Mouse (Mus musculus): ENCODE data around the gene Fbxw20.
"Not testable (repeated sequence)": the region's sequence is repeated elsewhere in the genome, so short reads cannot be mapped to it uniquely, and the experiment has no call there.

Gene Fbxw20

DNA sequence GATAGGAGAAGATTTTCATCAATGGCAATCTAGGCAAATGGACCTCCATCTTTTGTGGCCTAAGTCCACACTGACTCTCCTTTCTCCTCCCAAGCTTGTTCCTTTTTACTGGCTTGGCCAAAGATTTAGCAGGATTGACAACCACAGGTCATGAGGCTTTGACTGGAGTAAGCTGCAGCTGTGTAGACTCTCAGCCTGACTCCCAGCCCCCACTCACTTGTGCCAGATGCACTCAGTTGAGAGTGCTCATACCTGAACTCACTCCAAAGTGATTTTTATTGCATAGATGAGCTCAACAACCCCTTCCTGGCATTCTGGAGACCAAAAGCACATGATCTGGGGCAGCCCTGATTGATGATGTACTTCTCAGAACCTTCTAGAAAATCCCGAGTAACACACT lies at the start of gene Fbxw20:
Gene Fbxw20 (minus strand): TSS at position 101 of the 400 bp plus-strand sequence.
- DNase-seq, result no peak

DNA sequence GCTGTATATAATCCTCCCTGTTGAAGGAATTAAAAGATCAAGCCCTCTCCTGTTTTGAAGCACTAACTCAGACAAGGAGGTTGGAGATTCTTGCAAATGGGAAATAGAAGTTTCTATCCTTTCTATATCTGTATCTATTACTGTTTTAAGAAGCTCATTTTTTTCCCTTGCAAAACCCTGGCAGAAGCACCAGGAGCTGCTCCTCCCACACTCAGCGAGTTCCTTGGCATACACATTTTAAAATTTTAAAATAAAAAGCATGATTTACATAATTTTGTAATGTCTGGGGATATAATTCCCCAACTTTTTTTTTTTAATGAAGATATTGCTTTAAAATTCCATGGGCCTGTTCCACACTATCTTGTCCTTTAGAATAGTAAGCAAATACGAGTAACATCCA lies 28.5 kb upstream of the Fbxw20 start:
- DNase-seq, result no peak

- DNase-seq, result no peak
Observed at GRCm38 (mm10) chr9:109218449-109218848, 16.1 kb downstream of the Fbxw20 start.

GRCm38 (mm10) chr9:109201347-109201746 lies 33.2 kb downstream of the Fbxw20 start:
- not testable (repeated sequence) for DNase-seq

- no peak for DNase-seq
Observed at GRCm38 (mm10) chr9:109200349-109200748, 34.2 kb downstream of the Fbxw20 start.

- DNase-seq, result no peak
Observed at GRCm38 (mm10) chr9:109199353-109199752, 35.2 kb downstream of the Fbxw20 start.

GRCm38 (mm10) chr9:109195875-109196274 lies 38.7 kb downstream of the Fbxw20 start, which contains the start of gene Fbxw13:
Gene Fbxw13, minus strand, starts transcription at chr9:109195975.
- DNase-seq, result not testable (repeated sequence)

DNA sequence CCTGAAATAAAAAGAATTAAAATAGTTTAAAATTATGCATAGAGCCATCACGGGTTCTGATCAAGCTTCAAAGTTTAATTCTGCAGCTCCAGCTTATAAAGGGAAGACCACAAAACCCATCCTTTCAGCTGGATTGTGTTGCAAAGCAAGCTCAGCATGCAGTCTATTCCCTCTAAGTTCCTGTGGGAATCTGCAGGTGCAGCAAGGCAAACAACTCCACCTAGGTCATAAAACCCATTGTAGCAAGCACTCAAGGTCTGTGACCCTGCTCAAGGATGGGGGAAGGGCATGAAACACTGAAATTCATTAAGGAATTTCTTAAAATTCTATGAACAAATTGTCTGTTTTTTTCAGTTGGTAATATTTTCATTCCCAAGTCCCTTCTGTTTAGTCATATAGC lies 57.3 kb downstream of the Fbxw20 start:
- no peak for DNase-seq

- no peak for DNase-seq
Observed at GRCm38 (mm10) chr9:109176301-109176700, 58.3 kb downstream of the Fbxw20 start.
